Mouse (Mus musculus): ENCODE data around the gene Crtac1. TPM values are rescaled to one million over a fixed set of nuclear protein-coding genes. Genes with fewer than 3 reads are reported as not detected.

The Crtac1 gene
- polyA plus RNA-seq, 1 experiment from 2014 or later: 8.8 TPM

DNA sequence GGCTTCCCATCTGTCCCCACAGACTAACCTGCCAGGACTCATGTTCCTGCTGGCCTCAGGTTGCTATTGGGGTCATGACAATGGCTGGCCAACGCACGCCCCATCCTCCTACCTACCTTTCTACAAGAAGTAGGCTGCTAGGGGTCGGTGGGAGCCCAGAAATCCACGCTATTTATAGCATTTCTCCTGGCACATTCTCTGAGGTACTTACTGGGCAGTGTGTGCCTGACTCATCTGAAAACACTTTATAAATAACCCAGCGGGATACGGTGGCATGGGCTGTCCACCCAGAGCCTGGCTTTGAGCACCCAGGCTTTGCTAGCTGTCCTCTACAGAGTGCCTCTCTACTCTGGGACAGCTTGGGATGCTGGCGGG lies 193.3 kb downstream of the Crtac1 start:
- Histone ChIP-seq H3K27ac (replicated peaks) (no peak overlapping the region), H3K9me3 (no peaks in the 10 kb centered on the region), H3K27me3 (replicated peaks; ENCODE audit: low read depth, poor library complexity, severe bottlenecking) (no peaks in the 10 kb centered on the region), H3K36me3 (replicated peaks) (no peaks in the 10 kb centered on the region), H3K4me3 (no peak overlapping the region), H3K4me1 (peaks cover 22% of the 10 kb centered on the region)
- no peak for DNase-seq (ENCODE audit: low spot score)
- WGBS: 70% methylated on average over 7 of the region's 7 CpGs

DNA sequence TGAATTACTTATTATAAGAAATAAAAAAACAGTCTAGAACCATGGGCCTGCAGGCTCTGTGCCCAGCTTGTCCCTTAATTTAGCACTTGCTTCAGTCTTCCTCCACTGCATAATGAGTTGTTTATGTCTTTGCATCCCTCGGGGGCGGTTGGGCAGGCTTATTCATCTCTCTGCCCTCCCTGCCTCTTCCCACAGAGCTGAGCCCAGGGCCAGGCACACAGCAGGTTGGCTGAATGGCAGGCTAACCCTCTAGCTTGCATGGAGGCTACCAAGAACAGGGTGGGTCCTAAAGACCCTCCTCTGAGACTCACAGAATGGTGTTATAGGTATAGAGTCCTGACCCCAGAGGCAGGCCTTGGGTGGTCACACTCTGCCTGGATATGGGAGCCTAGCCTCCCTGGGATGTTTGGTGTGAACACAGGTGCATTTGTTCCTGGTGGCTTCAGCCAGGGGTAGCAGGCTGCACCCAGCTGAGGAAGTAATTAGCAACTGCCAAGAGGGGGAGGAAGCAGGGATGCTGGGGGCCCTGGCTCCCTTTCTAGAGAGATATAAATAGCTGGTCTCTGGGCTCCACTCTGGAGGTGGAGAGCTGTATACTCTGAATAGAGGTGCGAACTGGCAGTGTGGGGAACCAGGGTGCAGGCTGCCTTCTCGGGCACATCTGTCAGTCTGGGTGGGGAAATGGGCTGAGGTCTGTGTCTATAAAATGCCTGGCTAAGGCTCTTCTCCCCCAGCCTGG lies 193.8 kb downstream of the Crtac1 start:
- H3K4me1 ChIP-seq: peaks cover 22% of the 10 kb centered on the region
- no peak overlapping the region for H3K27ac ChIP-seq (replicated peaks)
- H3K36me3 ChIP-seq (replicated peaks): no peaks in the 10 kb centered on the region
- H3K4me3 ChIP-seq: no peak overlapping the region
- no peaks in the 10 kb centered on the region for H3K9me3 ChIP-seq
- WGBS: 19% methylated on average over 4 of the region's 4 CpGs
- no peaks in the 10 kb centered on the region for H3K27me3 ChIP-seq (replicated peaks; ENCODE audit: low read depth, poor library complexity, severe bottlenecking)
- no peak for DNase-seq (ENCODE audit: low spot score)

Small RNAs within 50 kb of the gene (microRNA-seq; reads per million reads assigned to microRNA genes)
- gene Gm26339: not detected
- 1.5 reads per million for gene Mir3085

Other genes starting within 250 kb of the Crtac1 start
- gene Sfrp5, start 229.5 kb downstream of the Crtac1 start, polyA plus RNA-seq (2016; fragmentation: Nextera tagmentation; extraction: Ambion mirVana): 0.58 and 0.72 TPM in 2 replicates
- gene Golga7b, start 184.2 kb downstream of the Crtac1 start, polyA plus RNA-seq (2016; fragmentation: Nextera tagmentation; extraction: Ambion mirVana): 0.58 and 1.2 TPM in 2 replicates
- 23.9 and 24.9 TPM in 2 replicates for gene R3hcc1l, start 87.0 kb upstream of the Crtac1 start, polyA plus RNA-seq (2016; fragmentation: Nextera tagmentation; extraction: Ambion mirVana)
- 0.24 and 0.28 TPM in 2 replicates for gene Loxl4, start 181.0 kb upstream of the Crtac1 start, polyA plus RNA-seq (2016; fragmentation: Nextera tagmentation; extraction: Ambion mirVana)

All from embryonic facial prominence, embryonic 10.5 days (tissue).